Mouse (Mus musculus): ENCODE data around the gene Rapgefl1.

DNA sequence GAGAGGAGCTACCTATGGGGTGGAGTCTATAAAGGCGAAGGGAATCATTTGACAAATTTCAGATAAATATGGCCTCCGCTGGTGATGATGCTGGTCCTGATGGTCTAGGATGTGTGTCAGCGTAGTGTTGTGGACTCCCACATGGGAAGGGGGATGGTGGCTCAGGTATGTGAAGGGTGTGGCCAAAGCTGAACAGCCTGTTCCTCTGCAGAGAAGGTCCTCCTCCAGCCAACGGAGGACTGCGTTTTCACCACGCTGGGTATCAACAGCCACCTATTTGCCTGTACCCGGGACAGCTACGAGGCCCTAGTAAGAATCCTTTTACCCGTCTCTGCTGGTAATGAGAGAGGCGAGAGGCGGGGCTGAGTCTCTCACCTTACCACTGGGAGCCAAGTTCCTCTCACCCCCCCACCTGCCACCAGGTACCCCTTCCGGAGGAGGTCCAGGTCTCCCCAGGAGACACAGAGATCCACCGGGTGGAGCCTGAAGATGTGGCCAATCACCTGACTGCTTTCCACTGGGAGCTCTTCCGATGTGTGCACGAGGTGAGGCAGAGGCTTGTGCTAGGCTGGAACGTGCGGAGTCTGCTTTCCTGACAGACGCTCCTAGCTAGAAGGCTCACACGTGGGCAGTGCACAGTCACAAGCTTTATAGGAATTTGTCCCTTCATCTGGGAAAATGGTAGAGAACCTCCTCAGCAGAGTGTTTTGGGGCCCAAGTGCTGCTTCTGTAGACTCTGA lies 10.4 kb downstream of the Rapgefl1 start:
- TF ChIP-seq CTCF (IDR thresholded peaks at IDR 0.05) (no peak), EP300 (IDR thresholded peaks at IDR 0.05) (no peak)

Measured in lung, postnatal 0 days (tissue).